ENCODE assay signal across 8 mouse cellular contexts in genomic region chr3:95296103-95296469, GRCm38 (mm10). TPM values are rescaled to one million over a fixed set of nuclear protein-coding genes. Genes with fewer than 3 reads are reported as not detected.
DNase-seq lines count a peak whose midpoint lies in the region; ATAC-seq lines count a peak whose summit lies in the region.

No protein-coding gene starts in this region.

- peak; percentile 87 for ATAC-seq in erythroblast, adult 5-6 weeks (replicated peaks; ENCODE audit: low FRiP score, poor library complexity, severe bottlenecking)
- ATAC-seq in megakaryocyte, adult 5-6 weeks (ENCODE audit: poor library complexity, severe bottlenecking) = peak; percentile 47

- peak; percentile 39 to 42 for DNase-seq in layer of hippocampus, postnatal 10 days (ENCODE audit: low spot score in 2 of 2)
- DNase-seq in layer of hippocampus, adult 8-10 months (ENCODE audit: low spot score in 2 of 2) = no peak
- DNase-seq in Muller cell, postnatal 12 days (ENCODE audit: inconsistent ontology term) = peak; percentile 52
- peak; percentile 73 for DNase-seq in kidney, postnatal 14 days
- DNase-seq in thymus, postnatal 36 days = peak; percentile 48 to 52
- no peak for DNase-seq in cerebellum, adult 9-11 months

RNA-seq across cellular contexts. Expression of gene Anxa9, which starts 10.9 kb away (rescaled TPM):
- total RNA-seq in layer of hippocampus, postnatal 10 days (2021) = under 1 TPM; 0.65 to 0.75 TPM
- 1 to 10 TPM in 2 of 4 experiments, under 1 TPM in 2; 0.85 to 1.4 (median 1.2) TPM for total RNA-seq in layer of hippocampus, adult 8-10 months (2022)
- total RNA-seq in erythroblast, adult 5-6 weeks (2015; ENCODE audit: low replicate concordance) = 2.7 and 3.3 TPM in 2 replicates
- total RNA-seq in erythroblast, adult 5-6 weeks (2017; ENCODE audit: low replicate concordance) = 0.98 and 2.1 TPM in 2 replicates
- total RNA-seq in megakaryocyte, adult 5-6 weeks (2015) = 3.0 and 3.8 TPM in 2 replicates
- 1.9 and 2.4 TPM in 2 replicates for total RNA-seq in megakaryocyte, adult 5-6 weeks (2017)

RNA-seq across cellular contexts. Expression of gene Prune1, which starts 14.2 kb away (rescaled TPM):
- total RNA-seq in layer of hippocampus, postnatal 10 days (2021) = 10 to 100 TPM; 34.9 to 36.3 TPM
- 10 to 100 TPM; 19.2 to 22.4 (median 21.0) TPM for total RNA-seq in layer of hippocampus, adult 8-10 months (2022)
- total RNA-seq in erythroblast, adult 5-6 weeks (2015; ENCODE audit: low replicate concordance) = 3.3 and 7.5 TPM in 2 replicates
- total RNA-seq in erythroblast, adult 5-6 weeks (2017; ENCODE audit: low replicate concordance) = 2.6 and 4.4 TPM in 2 replicates
- total RNA-seq in megakaryocyte, adult 5-6 weeks (2015) = 12.4 and 14.5 TPM in 2 replicates
- 7.8 and 10.2 TPM in 2 replicates for total RNA-seq in megakaryocyte, adult 5-6 weeks (2017)

RNA-seq across cellular contexts. Expression of gene Mindy1, which starts 14.9 kb away (rescaled TPM):
- total RNA-seq in layer of hippocampus, postnatal 10 days (2021) = 10 to 100 TPM; 26.5 to 27.6 TPM
- total RNA-seq in layer of hippocampus, adult 8-10 months (2022) = 10 to 100 TPM; 20.7 to 28.4 (median 23.9) TPM
- total RNA-seq in erythroblast, adult 5-6 weeks (2015; ENCODE audit: low replicate concordance) = 23.2 and 27.4 TPM in 2 replicates
- total RNA-seq in erythroblast, adult 5-6 weeks (2017; ENCODE audit: low replicate concordance) = 17.7 and 28.2 TPM in 2 replicates
- 49.5 and 55.2 TPM in 2 replicates for total RNA-seq in megakaryocyte, adult 5-6 weeks (2015)
- 44.0 and 54.1 TPM in 2 replicates for total RNA-seq in megakaryocyte, adult 5-6 weeks (2017)

RNA-seq across cellular contexts. Expression of gene Cers2, which starts 18.5 kb away (rescaled TPM):
- total RNA-seq in layer of hippocampus, postnatal 10 days (2021) = 10 to 100 TPM; 45.4 to 46.6 TPM
- 10 to 100 TPM; 49.1 to 65.7 (median 61.2) TPM for total RNA-seq in layer of hippocampus, adult 8-10 months (2022)
- total RNA-seq in erythroblast, adult 5-6 weeks (2015; ENCODE audit: low replicate concordance) = 45.1 and 45.2 TPM in 2 replicates
- 26.8 and 31.9 TPM in 2 replicates for total RNA-seq in erythroblast, adult 5-6 weeks (2017; ENCODE audit: low replicate concordance)
- total RNA-seq in megakaryocyte, adult 5-6 weeks (2015) = 184 and 191 TPM in 2 replicates
- total RNA-seq in megakaryocyte, adult 5-6 weeks (2017) = 86.0 and 107 TPM in 2 replicates

RNA-seq across cellular contexts. Expression of gene Bnipl, which starts 45.1 kb away (rescaled TPM):
- total RNA-seq in layer of hippocampus, postnatal 10 days (2021) = under 1 TPM in 1 of 2 experiments, not detected in 1; 0.25 TPM
- under 1 TPM in 3 of 4 experiments, not detected in 1; 0.43 to 0.95 (median 0.63) TPM for total RNA-seq in layer of hippocampus, adult 8-10 months (2022)
- total RNA-seq in erythroblast, adult 5-6 weeks (2015; ENCODE audit: low replicate concordance) = not detected in 2 replicates
- 0.68 TPM in 1 of 2 replicates, not detected in the other for total RNA-seq in erythroblast, adult 5-6 weeks (2017; ENCODE audit: low replicate concordance)
- total RNA-seq in megakaryocyte, adult 5-6 weeks (2015) = not detected in 2 replicates
- not detected in 2 replicates for total RNA-seq in megakaryocyte, adult 5-6 weeks (2017)

Comparison
In these comparisons a context has a peak if more than half of its experiments do, and no peak if none do; other contexts are left out.
1. DNase-seq: peak in layer of hippocampus, postnatal 10 days (2 of 2), Muller cell, postnatal 12 days (single experiment), kidney, postnatal 14 days (single experiment) and thymus, postnatal 36 days (2 of 2); none in layer of hippocampus, adult 8-10 months (0 of 2) and cerebellum, adult 9-11 months (single experiment).